Comparison of ENCODE assay signal across 9 mouse cellular contexts in genomic region chr3:104818749-104819134, GRCm38 (mm10). TPM values are rescaled to one million over a fixed set of nuclear protein-coding genes. Genes with fewer than 3 reads are reported as not detected.
DNase-seq lines count a peak whose midpoint lies in the region; ATAC-seq and TF ChIP-seq lines count a peak whose summit lies in the region.
"Had no signal": no experiment of that assay in that cellular context is flagged by ENCODE, and none has a peak within 500 bp of the region (broad histone marks: within the 10 kb centered on the region; RNA-seq: fewer than 3 reads in every experiment).

No protein-coding gene starts in this region.

- H3K36me3 ChIP-seq in C2C12 (ENCODE audit: control insufficient read depth, insufficient read depth) = peaks cover 7% of the 10 kb centered on the region
- no peaks in the 10 kb centered on the region for H3K36me3 ChIP-seq in forebrain, embryonic 16.5 days (ENCODE audit: control insufficient read depth, insufficient read depth)
- H3K36me3 ChIP-seq in liver, embryonic 16.5 days (ENCODE audit: control insufficient read depth, insufficient read depth) = peaks cover 8% of the 10 kb centered on the region

- H3K27me3 ChIP-seq in C2C12 (ENCODE audit: control insufficient read depth, insufficient read depth, insufficient read length) = no peaks in the 10 kb centered on the region
- H3K27me3 ChIP-seq in forebrain, embryonic 16.5 days (replicated peaks; ENCODE audit: control insufficient read depth, insufficient read depth, low read length) = no peaks in the 10 kb centered on the region
- H3K27me3 ChIP-seq in liver, embryonic 16.5 days (ENCODE audit: control insufficient read depth, insufficient read depth, low read depth, low read length) = no peaks in the 10 kb centered on the region

- peaks cover 11% of the 10 kb centered on the region for H3K4me1 ChIP-seq in forebrain, embryonic 16.5 days (replicated peaks; ENCODE audit: control insufficient read depth, insufficient read depth, low read length)
- H3K4me1 ChIP-seq in liver, embryonic 16.5 days (ENCODE audit: control insufficient read depth, low read depth, low read length) = peaks cover 17% of the 10 kb centered on the region

- peak overlapping the region; percentile 71 for H3K4me3 ChIP-seq in C2C12 (ENCODE audit: insufficient read depth, poor library complexity, severe bottlenecking)
- peak overlapping the region; percentile 83; the same call in 1 of the 2 replicates for H3K4me3 ChIP-seq in forebrain, embryonic 16.5 days (replicated peaks; ENCODE audit: low read length)
- H3K4me3 ChIP-seq in liver, embryonic 16.5 days (ENCODE audit: low read depth, low read length) = peak overlapping the region; percentile 73

- no peak for DNase-seq in frontal cortex, postnatal 25 days (ENCODE audit: low spot score in 2 of 2)
- no peak for DNase-seq in layer of hippocampus, postnatal 10 days (ENCODE audit: low spot score in 2 of 2)
- no peak for DNase-seq in spleen, postnatal 4 days (ENCODE audit: low spot score in 2 of 2)
- DNase-seq in MN1 (ENCODE audit: low spot score) = no peak

- no peak overlapping the region for H3ac ChIP-seq in C2C12 (ENCODE audit: control insufficient read depth, insufficient read length, low read depth)

- H3K27ac ChIP-seq in forebrain, embryonic 16.5 days (ENCODE audit: low read length) = no peak overlapping the region
- H3K27ac ChIP-seq in liver, embryonic 16.5 days (ENCODE audit: low read length) = peak overlapping the region; percentile 77

- H3K79me3 ChIP-seq in C2C12 (ENCODE audit: low read depth) = no peaks in the 10 kb centered on the region

- H3K79me2 ChIP-seq in C2C12 (ENCODE audit: control insufficient read depth, insufficient read depth) = no peaks in the 10 kb centered on the region

- H3K4me2 ChIP-seq in forebrain, embryonic 16.5 days (ENCODE audit: low read length) = peak overlapping the region; percentile 98
- peak overlapping the region; percentile 77 for H3K4me2 ChIP-seq in liver, embryonic 16.5 days (ENCODE audit: low read depth, low read length)

- 7% methylated on average over 3 of the region's 3 CpGs for WGBS in forebrain, embryonic 16.5 days
- 2% methylated on average over 3 of the region's 3 CpGs for WGBS in liver, embryonic 16.5 days (ENCODE audit: insufficient replicate concordance)

- TF ChIP-seq CTCF in C2C12 (IDR thresholded peaks at IDR 0.05; ENCODE audit: control insufficient read depth, insufficient read depth, insufficient read length) = no peak

- ATAC-seq in frontal cortex, adult (ENCODE audit: low TSS enrichment) = peak; percentile 33; the same call in 1 of the 2 replicates
- ATAC-seq in forebrain, embryonic 16.5 days = no peak
- no peak for ATAC-seq in liver, embryonic 16.5 days (ENCODE audit: low read depth)

- no peak overlapping the region for H3K9ac ChIP-seq in forebrain, embryonic 16.5 days (replicated peaks; ENCODE audit: low read depth, low read length)
- H3K9ac ChIP-seq in liver, embryonic 16.5 days (ENCODE audit: low read depth, low read length) = peak overlapping the region; percentile 78

- no peaks in the 10 kb centered on the region for H3K9me3 ChIP-seq in forebrain, embryonic 16.5 days (ENCODE audit: control insufficient read depth, low read length)
- no peaks in the 10 kb centered on the region for H3K9me3 ChIP-seq in liver, embryonic 16.5 days (replicated peaks; ENCODE audit: control insufficient read depth, low read length)

TF ChIP-seq in C2C12, 6 proteins besides CTCF, POLR2A, EP300 and RAD21:
- TF ChIP-seq CEBPB (IDR thresholded peaks at IDR 0.05; ENCODE audit: low read depth) (no peak), MYOG (IDR thresholded peaks at IDR 0.05; ENCODE audit: control insufficient read depth, extremely low read depth, insufficient read length) (no peak), MAX (IDR thresholded peaks at IDR 0.05) (no peak), FOSL1 (IDR thresholded peaks at IDR 0.05; ENCODE audit: insufficient read depth, low read length, poor library complexity, severe bottlenecking) (no peak), MYOD1 (IDR thresholded peaks at IDR 0.05; ENCODE audit: control insufficient read depth, insufficient read length, low read depth) (no peak), USF1 (IDR thresholded peaks at IDR 0.05; ENCODE audit: low read depth) (no peak)

RNA-seq across cellular contexts. Expression of gene Mov10, which starts 0.4 kb away (rescaled TPM):
- polyA plus RNA-seq in C2C12 (2012; fragmentation: generic; extraction: Trizol) = 9.3 TPM
- polyA plus RNA-seq in forebrain, embryonic 16.5 days (2015; fragmentation: Nextera tagmentation; extraction: Ambion mirVana) = 7.5 and 8.7 TPM in 2 replicates
- 33.8 and 36.2 TPM in 2 replicates for polyA plus RNA-seq in liver, embryonic 16.5 days (2015; fragmentation: Nextera tagmentation; extraction: Ambion mirVana)
- 10 to 100 TPM in 1 of 2 experiments, 1 to 10 TPM in 1; 9.1 to 11.4 TPM for total RNA-seq in layer of hippocampus, postnatal 10 days (2021)

RNA-seq across cellular contexts. Expression of gene Rhoc, which starts 30.6 kb away (rescaled TPM):
- 485 TPM for polyA plus RNA-seq in C2C12 (2012; fragmentation: generic; extraction: Trizol)
- 41.1 and 47.7 TPM in 2 replicates for polyA plus RNA-seq in forebrain, embryonic 16.5 days (2015; fragmentation: Nextera tagmentation; extraction: Ambion mirVana)
- polyA plus RNA-seq in liver, embryonic 16.5 days (2015; fragmentation: Nextera tagmentation; extraction: Ambion mirVana) = 20.3 and 21.9 TPM in 2 replicates
- total RNA-seq in layer of hippocampus, postnatal 10 days (2021) = 10 to 100 TPM; 37.2 to 39.2 TPM

RNA-seq across cellular contexts. Expression of gene Fam19a3, which starts 37.1 kb away (rescaled TPM):
- polyA plus RNA-seq in C2C12 (2012; fragmentation: generic; extraction: Trizol) = not detected
- polyA plus RNA-seq in forebrain, embryonic 16.5 days (2015; fragmentation: Nextera tagmentation; extraction: Ambion mirVana) = 0.16 and 0.17 TPM in 2 replicates
- 0.04 TPM in 1 of 2 replicates, not detected in the other for polyA plus RNA-seq in liver, embryonic 16.5 days (2015; fragmentation: Nextera tagmentation; extraction: Ambion mirVana)
- total RNA-seq in layer of hippocampus, postnatal 10 days (2021) = not detected
- total RNA-seq: common myeloid progenitor, adult 5-6 weeks had no signal

RNA-seq across cellular contexts. Expression of gene Ppm1j, which starts 37.9 kb away (rescaled TPM):
- 0.08 TPM for polyA plus RNA-seq in C2C12 (2012; fragmentation: generic; extraction: Trizol)
- 1.8 and 2.3 TPM in 2 replicates for polyA plus RNA-seq in forebrain, embryonic 16.5 days (2015; fragmentation: Nextera tagmentation; extraction: Ambion mirVana)
- polyA plus RNA-seq in liver, embryonic 16.5 days (2015; fragmentation: Nextera tagmentation; extraction: Ambion mirVana) = 0.23 and 0.27 TPM in 2 replicates
- 1 to 10 TPM in 1 of 2 experiments, under 1 TPM in 1; 0.76 to 1.0 TPM for total RNA-seq in layer of hippocampus, postnatal 10 days (2021)

RNA-seq across cellular contexts. Expression of gene St7l, which starts 45.1 kb away (rescaled TPM):
- 9.8 TPM for polyA plus RNA-seq in C2C12 (2012; fragmentation: generic; extraction: Trizol)
- 37.4 and 42.8 TPM in 2 replicates for polyA plus RNA-seq in forebrain, embryonic 16.5 days (2015; fragmentation: Nextera tagmentation; extraction: Ambion mirVana)
- polyA plus RNA-seq in liver, embryonic 16.5 days (2015; fragmentation: Nextera tagmentation; extraction: Ambion mirVana) = 10.9 and 13.3 TPM in 2 replicates
- total RNA-seq in layer of hippocampus, postnatal 10 days (2021) = 10 to 100 TPM; 24.4 to 37.5 TPM
